Mouse (Mus musculus): ENCODE measurements around the gene Grik3. TPM values are rescaled to one million over a fixed set of nuclear protein-coding genes. Genes with fewer than 3 reads are reported as not detected.

The Grik3 gene
- polyA plus RNA-seq, 1 experiment, result 29.5 TPM

- TF ChIP-seq POLR2A (IDR thresholded peaks at IDR 0.05; ENCODE audit: extremely low read depth, insufficient read depth, low read length) (no peak), CTCF (IDR thresholded peaks at IDR 0.05; ENCODE audit: extremely low read depth, insufficient read depth, low read length) (no peak)
- Histone ChIP-seq H3K4me1 (ENCODE audit: control insufficient read depth, insufficient read depth, low read length) (no peaks in the 10 kb centered on the region; the same call in 1 of the 2 replicates), H3K4me3 (ENCODE audit: insufficient read depth, low read length) (no peak overlapping the region), H3K27ac (ENCODE audit: insufficient read depth, low read length) (no peak overlapping the region)
Observed at GRCm38 (mm10) chr4:125609320-125610306, 119.1 kb downstream of the Grik3 start.

- TF ChIP-seq POLR2A (IDR thresholded peaks at IDR 0.05; ENCODE audit: extremely low read depth, insufficient read depth, low read length) (no peak), CTCF (IDR thresholded peaks at IDR 0.05; ENCODE audit: extremely low read depth, insufficient read depth, low read length) (no peak)
- H3K4me1 ChIP-seq (ENCODE audit: control insufficient read depth, insufficient read depth, low read length), result no peaks in the 10 kb centered on the region; the same call in 1 of the 2 replicates
- H3K27ac ChIP-seq (ENCODE audit: insufficient read depth, low read length), result no peak overlapping the region
- H3K4me3 ChIP-seq (ENCODE audit: insufficient read depth, low read length), result no peak overlapping the region
Observed at GRCm38 (mm10) chr4:125617851-125618250, 127.4 kb downstream of the Grik3 start.

- no peaks in the 10 kb centered on the region; the same call in 1 of the 2 replicates for H3K4me1 ChIP-seq (ENCODE audit: control insufficient read depth, insufficient read depth, low read length)
- H3K27ac ChIP-seq (ENCODE audit: insufficient read depth, low read length), result no peak overlapping the region
- no peak for TF ChIP-seq POLR2A (IDR thresholded peaks at IDR 0.05; ENCODE audit: extremely low read depth, insufficient read depth, low read length)
- no peak for TF ChIP-seq CTCF (IDR thresholded peaks at IDR 0.05; ENCODE audit: extremely low read depth, insufficient read depth, low read length)
- H3K4me3 ChIP-seq (ENCODE audit: insufficient read depth, low read length), result no peak overlapping the region
Observed at GRCm38 (mm10) chr4:125618524-125619320, 128.2 kb downstream of the Grik3 start.

GRCm38 (mm10) chr4:125624885-125625678 is 134.6 kb downstream of the Grik3 start:
- TF ChIP-seq POLR2A (IDR thresholded peaks at IDR 0.05; ENCODE audit: extremely low read depth, insufficient read depth, low read length) (no peak), CTCF (IDR thresholded peaks at IDR 0.05; ENCODE audit: extremely low read depth, insufficient read depth, low read length) (no peak)
- H3K27ac ChIP-seq (ENCODE audit: insufficient read depth, low read length), result no peak overlapping the region
- no peak overlapping the region for H3K4me3 ChIP-seq (ENCODE audit: insufficient read depth, low read length)
- H3K4me1 ChIP-seq (ENCODE audit: control insufficient read depth, insufficient read depth, low read length), result peaks cover 1% of the 10 kb centered on the region; the same call in 1 of the 2 replicates

GRCm38 (mm10) chr4:125629544-125629943 is 139.0 kb downstream of the Grik3 start:
- Histone ChIP-seq H3K4me3 (ENCODE audit: insufficient read depth, low read length) (no peak overlapping the region), H3K4me1 (ENCODE audit: control insufficient read depth, insufficient read depth, low read length) (peaks cover 1% of the 10 kb centered on the region; the same call in 1 of the 2 replicates), H3K27ac (ENCODE audit: insufficient read depth, low read length) (no peak overlapping the region)
- TF ChIP-seq POLR2A (IDR thresholded peaks at IDR 0.05; ENCODE audit: extremely low read depth, insufficient read depth, low read length), result no peak
- TF ChIP-seq CTCF (IDR thresholded peaks at IDR 0.05; ENCODE audit: extremely low read depth, insufficient read depth, low read length), result no peak

GRCm38 (mm10) chr4:125635037-125635436 is 144.5 kb downstream of the Grik3 start:
- Histone ChIP-seq H3K27ac (ENCODE audit: insufficient read depth, low read length) (no peak overlapping the region), H3K4me1 (ENCODE audit: control insufficient read depth, insufficient read depth, low read length) (no peaks in the 10 kb centered on the region), H3K4me3 (ENCODE audit: insufficient read depth, low read length) (no peak overlapping the region)
- TF ChIP-seq POLR2A (IDR thresholded peaks at IDR 0.05; ENCODE audit: extremely low read depth, insufficient read depth, low read length) (no peak), CTCF (IDR thresholded peaks at IDR 0.05; ENCODE audit: extremely low read depth, insufficient read depth, low read length) (no peak)

- Histone ChIP-seq H3K4me1 (ENCODE audit: control insufficient read depth, insufficient read depth, low read length) (no peaks in the 10 kb centered on the region), H3K27ac (ENCODE audit: insufficient read depth, low read length) (no peak overlapping the region), H3K4me3 (ENCODE audit: insufficient read depth, low read length) (no peak overlapping the region)
- TF ChIP-seq POLR2A (IDR thresholded peaks at IDR 0.05; ENCODE audit: extremely low read depth, insufficient read depth, low read length), result no peak
- no peak for TF ChIP-seq CTCF (IDR thresholded peaks at IDR 0.05; ENCODE audit: extremely low read depth, insufficient read depth, low read length)
Observed at GRCm38 (mm10) chr4:125636616-125637304, 146.3 kb downstream of the Grik3 start.

GRCm38 (mm10) chr4:125637364-125637763 is 146.9 kb downstream of the Grik3 start:
- Histone ChIP-seq H3K27ac (ENCODE audit: insufficient read depth, low read length) (no peak overlapping the region), H3K4me1 (ENCODE audit: control insufficient read depth, insufficient read depth, low read length) (no peaks in the 10 kb centered on the region), H3K4me3 (ENCODE audit: insufficient read depth, low read length) (no peak overlapping the region)
- TF ChIP-seq CTCF (IDR thresholded peaks at IDR 0.05; ENCODE audit: extremely low read depth, insufficient read depth, low read length) (no peak), POLR2A (IDR thresholded peaks at IDR 0.05; ENCODE audit: extremely low read depth, insufficient read depth, low read length) (no peak)

Data from cortical plate, adult 2 months (tissue).